Mouse (Mus musculus) heart, embryonic 16.5 days (tissue): ENCODE measurements at regions not wholly inside any gene's neighbourhood (a gene's known extent, or its start where the extent isn't known, plus 50 kb on each side); places are given as distances from the start of the nearest gene placed in this dataset.
"Not testable (repeated sequence)": the region's sequence is repeated elsewhere in the genome, so short reads cannot be mapped to it uniquely, and the experiment has no call there.

Source experiments
- ATAC-seq: fragments of 200-750 bp; cut with Nextera tagmentation; replicated peaks from 2 replicates; pipeline ENCODE4 v1.8.0; 2017; ENCODE audit warnings: moderate number of reproducible peaks; ENCODE audit not compliant: insufficient read depth, low FRiP score; ENCODE audit errors: extremely low read depth
- H3K27ac ChIP-seq: fragments of 300-500 bp; sonication (generic); 2 replicates; pipeline ENCODE4 v1.5.1; 2014; ENCODE audit warnings: mild to moderate bottlenecking, low read length, control low read depth, moderate library complexity
- H3K27me3 ChIP-seq: fragments of 300-500 bp; sonication (generic); 2 replicates; pipeline ENCODE4 v1.6.1; 2014; ENCODE audit warnings: low read length, mixed read lengths; ENCODE audit not compliant: control insufficient read depth, insufficient read depth
- H3K36me3 ChIP-seq: fragments of 300-500 bp; sonication (generic); 2 replicates; pipeline ENCODE4 v1.6.1; 2014; ENCODE audit not compliant: control insufficient read depth, insufficient read depth
- H3K4me1 ChIP-seq: fragments of 300-500 bp; sonication (generic); 2 replicates; pipeline ENCODE4 v1.6.1; 2014; ENCODE audit warnings: low read length, mixed read lengths; ENCODE audit not compliant: control insufficient read depth, insufficient read depth
- H3K4me2 ChIP-seq: fragments of 300-500 bp; sonication (generic); 2 replicates; pipeline ENCODE4 v1.6.1; 2014; ENCODE audit warnings: low read depth, mild to moderate bottlenecking, control low read depth, low read length
- H3K4me3 ChIP-seq: fragments of 300-500 bp; sonication (generic); 2 replicates; pipeline ENCODE4 v1.5.1; 2014; ENCODE audit warnings: mild to moderate bottlenecking, control low read depth, low read length
- H3K9ac ChIP-seq: fragments of 300-500 bp; sonication (generic); 2 replicates; pipeline ENCODE4 v1.6.1; 2014; ENCODE audit warnings: low read length, control low read depth
- H3K9me3 ChIP-seq: fragments of 300-500 bp; sonication (generic); replicated peaks from 2 replicates; pipeline ENCODE4 v1.6.1; 2016; ENCODE audit warnings: low read length; ENCODE audit not compliant: control insufficient read depth
- WGBS: fragments of 180-500 bp; shearing (Covaris S2); extraction: QIAGEN DNeasy Blood & Tissue Kit; methylation state at CpG from one replicate; pipeline ENCODE4 v1.1.7; 2014; 5-methylcytosine and 5-hydroxymethylcytosine counted together

- WGBS = 93% methylated on average over 13 of the region's 14 CpGs
- H3K9ac ChIP-seq, ATAC-seq, H3K36me3 ChIP-seq, H3K27ac ChIP-seq, H3K4me3 ChIP-seq, H3K4me2 ChIP-seq, H3K9me3 ChIP-seq, H3K4me1 ChIP-seq, H3K27me3 ChIP-seq: not testable (repeated sequence)
These were observed 142.1 kb downstream of the Arrdc3 start for GRCm38 (mm10) chr13:81025241-81025760.

GRCm38 (mm10) chr13:81037316-81037715, 154.1 kb downstream of the Arrdc3 start:
- Histone ChIP-seq H3K9ac (no peak overlapping the region), H3K4me3 (no peak overlapping the region), H3K27ac (no peak overlapping the region), H3K9me3 (no peaks in the 10 kb centered on the region), H3K36me3 (no peaks in the 10 kb centered on the region), H3K4me2 (no peak overlapping the region), H3K4me1 (no peaks in the 10 kb centered on the region), H3K27me3 (no peaks in the 10 kb centered on the region)
- ATAC-seq = no peak
- 81% methylated on average over 1 of the region's 1 CpGs for WGBS

GRCm38 (mm10) chr13:81038736-81039135, 155.6 kb downstream of the Arrdc3 start:
- Histone ChIP-seq H3K4me2 (no peak overlapping the region), H3K36me3 (no peaks in the 10 kb centered on the region), H3K9ac (no peak overlapping the region), H3K27me3 (no peaks in the 10 kb centered on the region), H3K4me1 (no peaks in the 10 kb centered on the region), H3K4me3 (no peak overlapping the region), H3K27ac (no peak overlapping the region), H3K9me3 (no peaks in the 10 kb centered on the region)
- WGBS = 83% methylated on average over 4 of the region's 4 CpGs
- no peak for ATAC-seq

- H3K4me2 ChIP-seq = no peak overlapping the region
- no peak overlapping the region for H3K4me3 ChIP-seq
- no peaks in the 10 kb centered on the region for H3K9me3 ChIP-seq
- H3K4me1 ChIP-seq = no peaks in the 10 kb centered on the region
- no peak for ATAC-seq
- no peaks in the 10 kb centered on the region for H3K36me3 ChIP-seq
- H3K27ac ChIP-seq = no peak overlapping the region
- H3K9ac ChIP-seq = no peak overlapping the region
- no peaks in the 10 kb centered on the region for H3K27me3 ChIP-seq
These were observed 157.3 kb downstream of the Arrdc3 start for GRCm38 (mm10) chr13:81040494-81040893.

- H3K27ac ChIP-seq = no peak overlapping the region
- ATAC-seq = no peak
- H3K36me3 ChIP-seq = no peaks in the 10 kb centered on the region
- H3K4me2 ChIP-seq = no peak overlapping the region
- H3K27me3 ChIP-seq = no peaks in the 10 kb centered on the region
- no peak overlapping the region for H3K4me3 ChIP-seq
- no peak overlapping the region for H3K9ac ChIP-seq
- 79% methylated on average over 3 of the region's 3 CpGs for WGBS
- H3K9me3 ChIP-seq = no peaks in the 10 kb centered on the region
- H3K4me1 ChIP-seq = no peaks in the 10 kb centered on the region
These were observed 158.5 kb downstream of the Arrdc3 start for GRCm38 (mm10) chr13:81041646-81042045.
